Mouse (Mus musculus) right cerebral cortex, postnatal 14 days (tissue): ENCODE measurements around the gene Nfic.

ENCODE experiments used
- DNase-seq: peaks from one replicate; pipeline ENCODE4 v3.0.0; 2022

Nfic gene

GRCm38 (mm10) chr10:81354738-81355477 is 100.5 kb downstream of the Nfic start:
- no peak for DNase-seq

GRCm38 (mm10) chr10:81351678-81352291 is 103.7 kb downstream of the Nfic start:
- DNase-seq: no peak

GRCm38 (mm10) chr10:81350351-81351063 is 104.9 kb downstream of the Nfic start, which contains the start of gene Hmg20b:
Hmg20b (minus strand) TSS chr10:81350480.
- peak; percentile 100 for DNase-seq

GRCm38 (mm10) chr10:81349961-81350350 is 105.5 kb downstream of the Nfic start:
- no peak for DNase-seq

GRCm38 (mm10) chr10:81349146-81349545 is 106.3 kb downstream of the Nfic start:
- DNase-seq: no peak

GRCm38 (mm10) chr10:81346453-81347067 is 108.9 kb downstream of the Nfic start:
- DNase-seq: peak; percentile 75
